Mouse (Mus musculus) CH12.LX (cell line): ENCODE data around the gene Ggps1. TPM values are rescaled to one million over a fixed set of nuclear protein-coding genes. Genes with fewer than 3 reads are reported as not detected.

ENCODE experiments used
- DNase-seq: peaks from one replicate; pipeline ENCODE4 v3.0.0-alpha.2; 2013; ENCODE audit errors: extremely low read depth
- H3K27ac ChIP-seq: 2 replicates; pipeline ENCODE4 v1.5.1; 2012; ENCODE audit warnings: low read depth, mild to moderate bottlenecking, control low read depth, moderate library complexity; ENCODE audit not compliant: insufficient read depth
- H3K27me3 ChIP-seq: replicated peaks from 2 replicates; pipeline ENCODE3; 2012; ENCODE audit warnings: inconsistent platforms
- H3K36me3 ChIP-seq, 2 experiments: replicated peaks in 1 of 2; 2 replicates each; pipeline versions ENCODE3 to v1.6.1; 2012; ENCODE audit warnings: inconsistent platforms in 1 of 2, low read length in 1 of 2, mild to moderate bottlenecking in 1 of 2, mixed read lengths in 1 of 2, moderate library complexity in 1 of 2; ENCODE audit not compliant: control insufficient read depth in 1 of 2, insufficient read depth in 1 of 2
- H3K4me1 ChIP-seq, 2 experiments: 2 replicates each; pipeline ENCODE4 v1.6.1; 2012; ENCODE audit warnings: inconsistent platforms in 1 of 2, moderate library complexity in 1 of 2; ENCODE audit not compliant: insufficient read depth in 2 of 2, control insufficient read depth in 1 of 2
- H3K4me2 ChIP-seq: 2 replicates; pipeline ENCODE4 v1.6.1; 2012; ENCODE audit warnings: low read depth, mild to moderate bottlenecking, control low read depth; ENCODE audit not compliant: poor library complexity, insufficient read depth, severe bottlenecking
- H3K4me3 ChIP-seq, 3 experiments: fragments of 150-350 bp in 1 of 3; sonication (generic) in 1 of 3; replicated peaks in 1 of 3; 2 replicates each; pipeline versions ENCODE3 to v1.5.1; 2011 to 2012; ENCODE audit warnings: low read depth in 2 of 3, low read length in 2 of 3, mild to moderate bottlenecking in 2 of 3, moderate library complexity in 2 of 3, control low read depth in 1 of 3, improper control_type of control experiment in 1 of 3, inconsistent platforms in 1 of 3, mixed read lengths in 1 of 3; ENCODE audit not compliant: poor library complexity in 1 of 3
- H3K79me2 ChIP-seq: replicated peaks from 2 replicates; pipeline ENCODE4 v1.6.1; 2012; ENCODE audit warnings: mild to moderate bottlenecking, moderate library complexity; ENCODE audit not compliant: control insufficient read depth, poor library complexity, insufficient read depth, severe bottlenecking; ENCODE audit errors: extremely low read depth
- H3K9ac ChIP-seq: 2 replicates; pipeline ENCODE4 v1.6.1; 2012; ENCODE audit warnings: low read depth, mild to moderate bottlenecking, control low read depth, moderate library complexity; ENCODE audit not compliant: insufficient read depth
- H3K9me3 ChIP-seq: replicated peaks from 2 replicates; pipeline ENCODE3; 2012; ENCODE audit warnings: low read length, inconsistent platforms, mixed read lengths
- CHD2 ChIP-seq: IDR thresholded peaks from 2 replicates; pipeline ENCODE4 v1.6.1; 2011; ENCODE audit warnings: low read length, improper control_type of control experiment
- CTCF ChIP-seq, 2 experiments: IDR thresholded peaks in 1 of 2; conservative IDR thresholded peaks in 1 of 2; 2 replicates each; pipeline ENCODE4 v1.5.1; 2011 to 2012; ENCODE audit warnings: low read depth in 2 of 2, low read length in 2 of 2, improper control_type of control experiment in 1 of 2, inconsistent platforms in 1 of 2, mild to moderate bottlenecking in 1 of 2, moderate library complexity in 1 of 2
- EP300 ChIP-seq: IDR thresholded peaks from 2 replicates; pipeline ENCODE4 v1.6.1; 2011; ENCODE audit warnings: low read length, improper control_type of control experiment
- ETS1 ChIP-seq: conservative IDR thresholded peaks from 2 replicates; pipeline ENCODE4 v1.6.1; 2012; ENCODE audit warnings: low read depth, mild to moderate bottlenecking, inconsistent platforms, low read length, improper control_type of control experiment, moderate library complexity
- GABPA ChIP-seq: IDR thresholded peaks from 2 replicates; pipeline ENCODE4 v1.6.1; 2012; ENCODE audit warnings: low read depth, low read length, improper control_type of control experiment, inconsistent platforms; ENCODE audit not compliant: insufficient replicate concordance
- IRF4 ChIP-seq: IDR thresholded peaks from 2 replicates; pipeline ENCODE4 v1.6.1; 2014; ENCODE audit warnings: low read depth, mild to moderate bottlenecking, inconsistent platforms, low read length, improper control_type of control experiment
- MAZ ChIP-seq: IDR thresholded peaks from 2 replicates; pipeline ENCODE4 v1.6.1; 2012; ENCODE audit warnings: low read depth, mild to moderate bottlenecking, inconsistent platforms, low read length, improper control_type of control experiment, moderate library complexity
- MEF2A ChIP-seq: IDR thresholded peaks from 2 replicates; pipeline ENCODE4 v1.6.1; 2014; ENCODE audit warnings: low read depth, mild to moderate bottlenecking, inconsistent platforms, low read length, improper control_type of control experiment, borderline replicate concordance
- MYC ChIP-seq: IDR thresholded peaks from 2 replicates; pipeline ENCODE4 v1.6.1; 2011; ENCODE audit warnings: low read depth, mild to moderate bottlenecking, improper control_type of control experiment, low read length
- NELFE ChIP-seq: IDR thresholded peaks from 2 replicates; pipeline ENCODE4 v1.6.1; 2011; ENCODE audit warnings: low read depth, low read length, improper control_type of control experiment
- NRF1 ChIP-seq: IDR thresholded peaks from 2 replicates; pipeline ENCODE4 v1.6.1; 2014; ENCODE audit warnings: low read depth, mild to moderate bottlenecking, inconsistent platforms, low read length, improper control_type of control experiment, moderate library complexity
- PAX5 ChIP-seq: IDR thresholded peaks from 2 replicates; pipeline ENCODE4 v1.6.1; 2012; ENCODE audit warnings: low read length, inconsistent platforms, mixed read lengths
- POLR2A ChIP-seq: IDR thresholded peaks from 2 replicates; pipeline ENCODE4 v1.6.1; 2011; ENCODE audit warnings: low read depth, mild to moderate bottlenecking, improper control_type of control experiment, low read length
- RAD21 ChIP-seq: IDR thresholded peaks from 2 replicates; pipeline ENCODE4 v1.6.1; 2011; ENCODE audit warnings: low read depth, mild to moderate bottlenecking, low read length, improper control_type of control experiment, moderate library complexity
- SIN3A ChIP-seq: IDR thresholded peaks from 2 replicates; pipeline ENCODE4 v1.6.1; 2012; ENCODE audit warnings: low read length, improper control_type of control experiment, inconsistent platforms
- USF1 ChIP-seq: IDR thresholded peaks from 2 replicates; pipeline ENCODE4 v1.6.1; 2014; ENCODE audit warnings: low read depth, mild to moderate bottlenecking, inconsistent platforms, low read length, improper control_type of control experiment
- USF2 ChIP-seq: conservative IDR thresholded peaks from 2 replicates; pipeline ENCODE4 v1.6.1; 2011; ENCODE audit warnings: low read depth, low read length, improper control_type of control experiment
- ZMIZ1 ChIP-seq: IDR thresholded peaks from 2 replicates; pipeline ENCODE4 v1.6.1; 2012; ENCODE audit warnings: low read depth, mild to moderate bottlenecking, inconsistent platforms, low read length, improper control_type of control experiment
- ZNF384 ChIP-seq: IDR thresholded peaks from 2 replicates; pipeline ENCODE4 v1.6.1; 2012; ENCODE audit warnings: low read depth, low read length, improper control_type of control experiment, inconsistent platforms
- dilution Hi-C: fragments of 300-500 bp; cut with MboI; formaldehyde crosslinking; loops from 2 replicates; pipeline ENCODE4 v1.14.3; 2020; ENCODE audit warnings: low sequenced_read_pairs; ENCODE audit not compliant: extremely low pct_unique_long_range_greater_than_20kb, extremely low pct_ligation_motif_present
- in situ Hi-C: fragments of 300-500 bp; cut with MboI; formaldehyde crosslinking; loops from 3 replicates; pipeline ENCODE4 v1.14.3; 2019; ENCODE audit warnings: low sequenced_read_pairs, low pct_ligation_motif_present, low pct_unique_long_range_greater_than_20kb, mixed read lengths
- polyA plus RNA-seq: library from polyadenylated mRNA; unstranded; fragments of >175 nt; gene quantifications from 2 replicates; pipeline ENCODE4 v1.2.1, GENCODE M21; 2012; ENCODE audit warnings: low read depth; ENCODE audit not compliant: insufficient read length
- total RNA-seq, 2 experiments: library from RNA; depleted of rRNA; stranded (reverse); fragments of 300-350 nt in 1 of 2; fragments of >200 nt in 1 of 2; gene quantifications; 2 replicates each; pipeline ENCODE4 v1.2.3; 2012 to 2014

The Ggps1 gene
- total and polyA plus RNA-seq, 3 experiments: 21.6 to 48.7 (median 38.0) TPM

DNA sequence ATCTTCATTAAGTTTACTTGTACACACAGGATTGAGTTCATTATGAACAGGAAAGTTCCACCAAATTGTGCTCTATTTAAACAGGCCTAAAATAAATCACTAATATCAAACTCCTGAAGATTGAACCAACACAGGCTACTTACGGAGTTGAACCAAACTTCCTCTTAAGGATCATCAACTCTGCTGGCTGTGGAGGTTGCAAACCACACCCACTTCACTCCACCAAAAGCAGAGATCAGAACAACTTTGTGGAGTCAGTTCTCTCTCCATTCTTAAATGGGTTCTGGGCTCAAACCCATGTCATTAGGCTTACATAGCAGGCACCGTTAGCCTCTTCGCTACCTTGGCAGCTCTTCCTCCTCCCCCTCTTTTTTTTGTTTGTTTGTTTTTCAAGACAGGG, 44.4 kb downstream of the Ggps1 start:
- Histone ChIP-seq H3K9ac (no peak overlapping the region), H3K36me3 (peaks cover 33 to 55% of the 10 kb centered on the region in 2 experiments), H3K4me1 (no peaks in the 10 kb centered on the region), H3K4me3 (no peak overlapping the region), H3K9me3 (no peaks in the 10 kb centered on the region), H3K4me2 (no peak overlapping the region), H3K27me3 (no peaks in the 10 kb centered on the region), H3K27ac (no peak overlapping the region), H3K79me2 (no peaks in the 10 kb centered on the region)
- no peak for TF ChIP-seq RAD21
- no peak for TF ChIP-seq ZMIZ1
- TF ChIP-seq EP300: no peak
- TF ChIP-seq ETS1: no peak
- TF ChIP-seq CTCF (conservative IDR thresholded peaks at IDR 0.05 in 1 of 2, IDR thresholded peaks at IDR 0.05 in 1 of 2; ENCODE audit: low read depth in 2 of 2, low read length in 2 of 2): no peak
- TF ChIP-seq ZNF384: no peak
- no peak for TF ChIP-seq NELFE
- TF ChIP-seq MEF2A: no peak
- TF ChIP-seq MYC: no peak
- in situ Hi-C loops: no loop called here
- no peak for DNase-seq
- dilution Hi-C loops: no loop called here

DNA sequence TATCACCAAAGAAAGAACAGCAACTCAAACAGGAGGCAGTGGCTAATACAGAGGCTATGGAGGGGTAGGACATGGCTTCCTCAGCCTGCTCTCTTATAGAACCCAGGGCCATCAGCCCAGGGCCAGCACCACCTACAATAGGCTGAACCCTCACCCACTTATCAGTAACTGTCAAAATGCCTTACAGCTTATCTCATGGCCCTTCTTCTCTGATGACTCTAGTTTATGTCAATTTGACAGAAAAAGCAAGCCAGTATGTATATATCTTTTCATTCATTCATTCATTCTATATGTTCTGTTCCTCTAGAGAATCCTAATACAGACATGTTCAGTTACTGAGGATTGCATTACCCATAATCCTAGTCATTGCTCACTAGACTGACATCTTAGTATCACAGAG, 45.0 kb downstream of the Ggps1 start:
- H3K36me3 ChIP-seq: peaks cover 38 to 59% of the 10 kb centered on the region in 2 experiments
- no peaks in the 10 kb centered on the region for H3K27me3 ChIP-seq
- no peak overlapping the region for H3K9ac ChIP-seq
- no peak for TF ChIP-seq NELFE
- no peak for TF ChIP-seq GABPA
- TF ChIP-seq USF2: no peak
- TF ChIP-seq CHD2: no peak
- TF ChIP-seq MAZ: no peak
- no peak for TF ChIP-seq USF1
- TF ChIP-seq NRF1: no peak
- no peak for TF ChIP-seq PAX5
- no peak for TF ChIP-seq SIN3A
- no peak for TF ChIP-seq POLR2A
- no peak for TF ChIP-seq IRF4
- TF ChIP-seq ZNF384: no peak
- H3K9me3 ChIP-seq: no peaks in the 10 kb centered on the region
- in situ Hi-C loops: no loop called here
- H3K4me2 ChIP-seq: no peak overlapping the region
- H3K27ac ChIP-seq: no peak overlapping the region; the same call in 1 of the 2 replicates
- H3K4me1 ChIP-seq: no peaks in the 10 kb centered on the region
- H3K4me3 ChIP-seq: no peak overlapping the region
- dilution Hi-C loops: no loop called here
- DNase-seq: no peak
- H3K79me2 ChIP-seq: no peaks in the 10 kb centered on the region; the same call in 1 of the 2 replicates
